Mouse (Mus musculus): ENCODE results near the gene Tnik. TPM values are rescaled to one million over a fixed set of nuclear protein-coding genes. Genes with fewer than 3 reads are reported as not detected.

Gene Tnik
- polyA plus RNA-seq, 1 experiment from 2014 or later, result 106 TPM

GRCm38 (mm10) chr3:28680851-28681250 is 417.8 kb downstream of the Tnik start:
- Histone ChIP-seq H3K36me3 (ENCODE audit: control insufficient read depth, insufficient read depth, low read length) (no peaks in the 10 kb centered on the region), H3K27me3 (ENCODE audit: control insufficient read depth, insufficient read depth, low read length) (no peaks in the 10 kb centered on the region), H3K4me3 (ENCODE audit: low read depth, low read length) (no peak overlapping the region), H3K9ac (replicated peaks; ENCODE audit: low read depth, low read length) (no peak overlapping the region), H3K27ac (ENCODE audit: low read depth, low read length) (no peak overlapping the region), H3K9me3 (ENCODE audit: control insufficient read depth, low read length) (no peaks in the 10 kb centered on the region), H3K4me2 (ENCODE audit: low read depth, low read length) (no peak overlapping the region), H3K4me1 (ENCODE audit: control insufficient read depth, insufficient read depth, low read length) (no peaks in the 10 kb centered on the region)
- 76% methylated on average over 7 of the region's 7 CpGs for WGBS
- no peak for ATAC-seq (ENCODE audit: low read depth)

GRCm38 (mm10) chr3:28681866-28682265 is 418.9 kb downstream of the Tnik start:
- H3K27me3 ChIP-seq (ENCODE audit: control insufficient read depth, insufficient read depth, low read length), result no peaks in the 10 kb centered on the region
- 30% methylated on average over 6 of the region's 6 CpGs for WGBS
- H3K4me3 ChIP-seq (ENCODE audit: low read depth, low read length), result no peak overlapping the region
- no peak overlapping the region for H3K4me2 ChIP-seq (ENCODE audit: low read depth, low read length)
- no peaks in the 10 kb centered on the region for H3K4me1 ChIP-seq (ENCODE audit: control insufficient read depth, insufficient read depth, low read length)
- no peak overlapping the region for H3K9ac ChIP-seq (replicated peaks; ENCODE audit: low read depth, low read length)
- H3K27ac ChIP-seq (ENCODE audit: low read depth, low read length), result no peak overlapping the region
- H3K36me3 ChIP-seq (ENCODE audit: control insufficient read depth, insufficient read depth, low read length), result no peaks in the 10 kb centered on the region
- ATAC-seq (ENCODE audit: low read depth), result no peak
- no peaks in the 10 kb centered on the region for H3K9me3 ChIP-seq (ENCODE audit: control insufficient read depth, low read length)

- ATAC-seq (ENCODE audit: low read depth), result no peak
Observed at GRCm38 (mm10) chr3:28682411-28682810, 419.4 kb downstream of the Tnik start.

GRCm38 (mm10) chr3:28685510-28685909 is 422.5 kb downstream of the Tnik start:
- H3K4me2 ChIP-seq (ENCODE audit: low read depth, low read length), result no peak overlapping the region
- no peak overlapping the region for H3K9ac ChIP-seq (replicated peaks; ENCODE audit: low read depth, low read length)
- H3K27me3 ChIP-seq (ENCODE audit: control insufficient read depth, insufficient read depth, low read length), result no peaks in the 10 kb centered on the region
- no peaks in the 10 kb centered on the region for H3K9me3 ChIP-seq (ENCODE audit: control insufficient read depth, low read length)
- no peak for ATAC-seq (ENCODE audit: low read depth)
- H3K4me1 ChIP-seq (ENCODE audit: control insufficient read depth, insufficient read depth, low read length), result no peaks in the 10 kb centered on the region
- H3K36me3 ChIP-seq (ENCODE audit: control insufficient read depth, insufficient read depth, low read length), result no peaks in the 10 kb centered on the region
- WGBS, result 92% methylated on average over 2 of the region's 2 CpGs
- no peak overlapping the region for H3K4me3 ChIP-seq (ENCODE audit: low read depth, low read length)
- H3K27ac ChIP-seq (ENCODE audit: low read depth, low read length), result no peak overlapping the region

More at GRCm38 (mm10) chr3:28682411-28682810, 419.4 kb downstream of the Tnik start:
- Histone ChIP-seq H3K36me3 (ENCODE audit: control insufficient read depth, insufficient read depth, low read length) (no peaks in the 10 kb centered on the region), H3K9me3 (ENCODE audit: control insufficient read depth, low read length) (no peaks in the 10 kb centered on the region), H3K27ac (ENCODE audit: low read depth, low read length) (no peak overlapping the region), H3K4me3 (ENCODE audit: low read depth, low read length) (no peak overlapping the region), H3K27me3 (ENCODE audit: control insufficient read depth, insufficient read depth, low read length) (no peaks in the 10 kb centered on the region), H3K9ac (replicated peaks; ENCODE audit: low read depth, low read length) (no peak overlapping the region), H3K4me2 (ENCODE audit: low read depth, low read length) (no peak overlapping the region), H3K4me1 (ENCODE audit: control insufficient read depth, insufficient read depth, low read length) (no peaks in the 10 kb centered on the region)
- WGBS, result 58% methylated on average over 3 of the region's 3 CpGs

GRCm38 (mm10) chr3:28694811-28695210 is 431.8 kb downstream of the Tnik start:
- Histone ChIP-seq H3K4me1 (ENCODE audit: control insufficient read depth, insufficient read depth, low read length) (no peaks in the 10 kb centered on the region), H3K36me3 (ENCODE audit: control insufficient read depth, insufficient read depth, low read length) (no peaks in the 10 kb centered on the region), H3K9me3 (ENCODE audit: control insufficient read depth, low read length) (0 out of 2 replicates have a peak, but pooled peaks cover 4% of the 10 kb centered on the region), H3K4me2 (ENCODE audit: low read depth, low read length) (no peak overlapping the region), H3K27me3 (ENCODE audit: control insufficient read depth, insufficient read depth, low read length) (no peaks in the 10 kb centered on the region), H3K4me3 (ENCODE audit: low read depth, low read length) (no peak overlapping the region), H3K27ac (ENCODE audit: low read depth, low read length) (no peak overlapping the region), H3K9ac (replicated peaks; ENCODE audit: low read depth, low read length) (no peak overlapping the region)
- ATAC-seq (ENCODE audit: low read depth), result no peak
- 89% methylated on average over 5 of the region's 5 CpGs for WGBS

- ATAC-seq (ENCODE audit: low read depth), result no peak
- Histone ChIP-seq H3K4me3 (ENCODE audit: low read depth, low read length) (no peak overlapping the region), H3K4me2 (ENCODE audit: low read depth, low read length) (no peak overlapping the region), H3K27ac (ENCODE audit: low read depth, low read length) (no peak overlapping the region), H3K4me1 (ENCODE audit: control insufficient read depth, insufficient read depth, low read length) (no peaks in the 10 kb centered on the region), H3K9me3 (ENCODE audit: control insufficient read depth, low read length) (0 out of 2 replicates have a peak, but pooled peaks cover 4% of the 10 kb centered on the region), H3K9ac (replicated peaks; ENCODE audit: low read depth, low read length) (no peak overlapping the region), H3K27me3 (ENCODE audit: control insufficient read depth, insufficient read depth, low read length) (no peaks in the 10 kb centered on the region), H3K36me3 (ENCODE audit: control insufficient read depth, insufficient read depth, low read length) (no peaks in the 10 kb centered on the region)
- 85% methylated on average over 13 of the region's 13 CpGs for WGBS
Observed at GRCm38 (mm10) chr3:28695608-28696007, 432.6 kb downstream of the Tnik start.

- H3K4me2 ChIP-seq (ENCODE audit: low read depth, low read length), result no peak overlapping the region
- 67% methylated on average over 10 of the region's 10 CpGs for WGBS
- H3K27ac ChIP-seq (ENCODE audit: low read depth, low read length), result no peak overlapping the region
- H3K27me3 ChIP-seq (ENCODE audit: control insufficient read depth, insufficient read depth, low read length), result no peaks in the 10 kb centered on the region
- H3K4me3 ChIP-seq (ENCODE audit: low read depth, low read length), result no peak overlapping the region
- 0 out of 2 replicates have a peak, but pooled peaks cover 4% of the 10 kb centered on the region for H3K9me3 ChIP-seq (ENCODE audit: control insufficient read depth, low read length)
- no peaks in the 10 kb centered on the region for H3K4me1 ChIP-seq (ENCODE audit: control insufficient read depth, insufficient read depth, low read length)
- no peaks in the 10 kb centered on the region for H3K36me3 ChIP-seq (ENCODE audit: control insufficient read depth, insufficient read depth, low read length)
- no peak overlapping the region for H3K9ac ChIP-seq (replicated peaks; ENCODE audit: low read depth, low read length)
- peak; percentile 66; the same call in 1 of the 2 replicates for ATAC-seq (ENCODE audit: low read depth)
Observed at GRCm38 (mm10) chr3:28696162-28696561, 433.1 kb downstream of the Tnik start.

- Histone ChIP-seq H3K4me1 (ENCODE audit: control insufficient read depth, insufficient read depth, low read length) (no peaks in the 10 kb centered on the region), H3K27me3 (ENCODE audit: control insufficient read depth, insufficient read depth, low read length) (no peaks in the 10 kb centered on the region), H3K9me3 (ENCODE audit: control insufficient read depth, low read length) (no peaks in the 10 kb centered on the region), H3K4me2 (ENCODE audit: low read depth, low read length) (no peak within 1 kb of the TSS), H3K9ac (replicated peaks; ENCODE audit: low read depth, low read length) (no peak within 1 kb of the TSS), H3K36me3 (ENCODE audit: control insufficient read depth, insufficient read depth, low read length) (no peaks in the 10 kb centered on the region), H3K27ac (ENCODE audit: low read depth, low read length) (no peak within 1 kb of the TSS), H3K4me3 (ENCODE audit: low read depth, low read length) (no peak within 1 kb of the TSS)
- WGBS, result 100% methylated on average over 2 of the region's 2 CpGs
- no peak for ATAC-seq (ENCODE audit: low read depth)
Observed at GRCm38 (mm10) chr3:28697797-28698196, 434.8 kb downstream of the Tnik start, which contains the start of gene Slc2a2. Gene Slc2a2, plus strand, starts transcription at chr3:28697903.

- Histone ChIP-seq H3K4me2 (ENCODE audit: low read depth, low read length) (no peak overlapping the region), H3K27me3 (ENCODE audit: control insufficient read depth, insufficient read depth, low read length) (no peaks in the 10 kb centered on the region), H3K27ac (ENCODE audit: low read depth, low read length) (no peak overlapping the region), H3K36me3 (ENCODE audit: control insufficient read depth, insufficient read depth, low read length) (no peaks in the 10 kb centered on the region), H3K4me3 (ENCODE audit: low read depth, low read length) (no peak overlapping the region), H3K4me1 (ENCODE audit: control insufficient read depth, insufficient read depth, low read length) (no peaks in the 10 kb centered on the region), H3K9ac (replicated peaks; ENCODE audit: low read depth, low read length) (no peak overlapping the region), H3K9me3 (ENCODE audit: control insufficient read depth, low read length) (no peaks in the 10 kb centered on the region)
- ATAC-seq (ENCODE audit: low read depth), result no peak
- 81% methylated on average over 4 of the region's 4 CpGs for WGBS
Observed at GRCm38 (mm10) chr3:28699601-28700000, 436.6 kb downstream of the Tnik start.
